24 mouse cellular contexts compared by ENCODE assay signal in genomic region chr10:6848834-6849233, GRCm38 (mm10).
DNase-seq lines count a peak whose midpoint lies in the region; ATAC-seq and TF ChIP-seq lines count a peak whose summit lies in the region.
"Had no signal": no experiment of that assay in that cellular context is flagged by ENCODE, and none has a peak within 500 bp of the region (broad histone marks: within the 10 kb centered on the region; RNA-seq: fewer than 3 reads in every experiment).

No protein-coding gene starts in this region.

- CTCF ChIA-PET in Patski (lab: Charles Lee), result interaction anchor here (1.3 kb wide), 1 partner anchor 12 kb away, joined by 7 read pairs; no protein-coding TSS in a partner anchor

- H3K27ac ChIP-seq in kidney, embryonic 16.5 days (ENCODE audit: low read length), result no peak overlapping the region
- H3K27ac ChIP-seq in midbrain, embryonic 11.5 days (ENCODE audit: low read depth, low read length), result no peak overlapping the region
- no peak overlapping the region for H3K27ac ChIP-seq in midbrain, postnatal 0 days (ENCODE audit: low read depth, low read length)
- H3K27ac ChIP-seq: embryonic facial prominence, embryonic 13.5 days; forebrain, embryonic 12.5 days; liver, embryonic 14.5 days; lung, embryonic 15.5 days; midbrain, embryonic 10.5 days had no signal

- no peak overlapping the region for H3K9ac ChIP-seq in kidney, embryonic 16.5 days (replicated peaks; ENCODE audit: low read length)
- H3K9ac ChIP-seq in midbrain, embryonic 11.5 days (ENCODE audit: low read length), result no peak overlapping the region
- no peak overlapping the region for H3K9ac ChIP-seq in midbrain, postnatal 0 days (replicated peaks; ENCODE audit: low read length, poor library complexity, severe bottlenecking)
- H3K9ac ChIP-seq: embryonic facial prominence, embryonic 13.5 days; forebrain, embryonic 12.5 days; liver, embryonic 14.5 days; lung, embryonic 15.5 days had no signal

- H3K4me1 ChIP-seq in kidney, embryonic 16.5 days (ENCODE audit: insufficient read depth, low read length), result no peaks in the 10 kb centered on the region
- H3K4me1 ChIP-seq in midbrain, embryonic 11.5 days (ENCODE audit: control insufficient read depth, insufficient read depth, low read length), result peaks cover 7% of the 10 kb centered on the region; the same call in 1 of the 2 replicates
- H3K4me1 ChIP-seq in midbrain, postnatal 0 days (ENCODE audit: insufficient read depth, low read length), result no peaks in the 10 kb centered on the region
- H3K4me1 ChIP-seq: lung, embryonic 15.5 days had no signal

- no peak overlapping the region for H3K4me3 ChIP-seq in kidney, embryonic 16.5 days (ENCODE audit: low read length)
- H3K4me3 ChIP-seq in midbrain, embryonic 11.5 days (ENCODE audit: low read depth, low read length), result no peak overlapping the region
- no peak overlapping the region for H3K4me3 ChIP-seq in midbrain, postnatal 0 days (ENCODE audit: low read depth, low read length)
- H3K4me3 ChIP-seq: embryonic facial prominence, embryonic 13.5 days; erythroblast, embryonic 14.5 days; forebrain, embryonic 12.5 days; lung, embryonic 15.5 days; midbrain, embryonic 10.5 days had no signal

- H3K9me3 ChIP-seq in kidney, embryonic 16.5 days (ENCODE audit: low read length), result no peaks in the 10 kb centered on the region
- no peaks in the 10 kb centered on the region for H3K9me3 ChIP-seq in midbrain, embryonic 11.5 days (ENCODE audit: control insufficient read depth, low read length)
- no peaks in the 10 kb centered on the region for H3K9me3 ChIP-seq in midbrain, postnatal 0 days (ENCODE audit: low read length)
- H3K9me3 ChIP-seq: embryonic facial prominence, embryonic 13.5 days; forebrain, embryonic 12.5 days; lung, embryonic 15.5 days; midbrain, embryonic 10.5 days had no signal

- TF ChIP-seq CTCF in midbrain, postnatal 0 days (IDR thresholded peaks at IDR 0.05), result no peak
- no peak for TF ChIP-seq CTCF in Patski (IDR thresholded peaks at IDR 0.05)

- H3K27me3 ChIP-seq in kidney, embryonic 16.5 days (ENCODE audit: insufficient read depth, low read length), result no peaks in the 10 kb centered on the region
- H3K27me3 ChIP-seq in midbrain, embryonic 11.5 days (ENCODE audit: control insufficient read depth, insufficient read depth, low read length), result no peaks in the 10 kb centered on the region
- H3K27me3 ChIP-seq in midbrain, postnatal 0 days (ENCODE audit: insufficient read depth, low read length), result no peaks in the 10 kb centered on the region
- no peaks in the 10 kb centered on the region for H3K27me3 ChIP-seq in Patski
- H3K27me3 ChIP-seq: embryonic facial prominence, embryonic 13.5 days; forebrain, embryonic 12.5 days; lung, embryonic 15.5 days had no signal

- WGBS in kidney, embryonic 16.5 days, result 68% methylated on average over 2 of the region's 2 CpGs
- WGBS in midbrain, embryonic 11.5 days, result 42% methylated on average over 2 of the region's 2 CpGs
- 41% methylated on average over 2 of the region's 2 CpGs for WGBS in midbrain, postnatal 0 days

- in situ Hi-C loops in Patski (cut with MboI; ENCODE audit: low pct_unique_long_range_greater_than_20kb), result no loop called here

- H3K36me3 ChIP-seq in kidney, embryonic 16.5 days (ENCODE audit: insufficient read depth, low read length), result no peaks in the 10 kb centered on the region
- H3K36me3 ChIP-seq in midbrain, embryonic 11.5 days (ENCODE audit: control insufficient read depth, insufficient read depth, low read length), result no peaks in the 10 kb centered on the region
- H3K36me3 ChIP-seq in midbrain, postnatal 0 days (ENCODE audit: insufficient read depth, low read length), result no peaks in the 10 kb centered on the region
- H3K36me3 ChIP-seq: embryonic facial prominence, embryonic 13.5 days; forebrain, embryonic 12.5 days; lung, embryonic 15.5 days; midbrain, embryonic 10.5 days had no signal

- POLR2A ChIA-PET in Patski (lab: Charles Lee), result no interaction called here

- peak; percentile 54; the same call in 1 of the 2 replicates for ATAC-seq in kidney, embryonic 16.5 days (ENCODE audit: low FRiP score, low TSS enrichment)
- ATAC-seq in midbrain, embryonic 11.5 days (ENCODE audit: low FRiP score), result peak; percentile 63; the same call in 1 of the 2 replicates
- no peak for ATAC-seq in midbrain, postnatal 0 days (ENCODE audit: low FRiP score)
- ATAC-seq in Patski, result peak; percentile 95
- ATAC-seq: activated CD4-positive, CD25-positive, alpha-beta regulatory T cell, adult 4 months; CD4-positive, CD25-positive, alpha-beta regulatory T cell, adult 4 months had no signal

- no peak for DNase-seq in kidney, adult 9 months
- peak; percentile 83 for DNase-seq in midbrain, embryonic 11.5 days (ENCODE audit: low spot score, missing footprints)
- DNase-seq in midbrain, postnatal 0 days (ENCODE audit: low spot score), result no peak
- peak; percentile 79 for DNase-seq in Patski (ENCODE audit: low read depth, low spot score)
- peak; percentile 33 for DNase-seq in mesoderm, embryonic 11.5 days (ENCODE audit: low read depth, low spot score)
- DNase-seq in spleen, adult 18-20 months, result no peak
- DNase-seq: adrenal gland, adult 2 months; adrenal gland, postnatal 36 days; cerebellum, adult 2 months; gastrocnemius, postnatal 10 days; heart, postnatal 14 days; kidney, adult 18-20 months; kidney, postnatal 10 days; liver; thymus, postnatal 4 days had no signal

- no peak overlapping the region for H3K4me2 ChIP-seq in kidney, embryonic 16.5 days (replicated peaks; ENCODE audit: low read depth, low read length)
- no peak overlapping the region for H3K4me2 ChIP-seq in midbrain, embryonic 11.5 days
- no peak overlapping the region for H3K4me2 ChIP-seq in midbrain, postnatal 0 days (ENCODE audit: low read depth, low read length, poor library complexity, severe bottlenecking)
- H3K4me2 ChIP-seq: embryonic facial prominence, embryonic 13.5 days; forebrain, embryonic 12.5 days; lung, embryonic 15.5 days had no signal

Comparison
In these comparisons a context has a peak if more than half of its experiments do, and no peak if none do; other contexts are left out.
1. DNase-seq: peak in midbrain, embryonic 11.5 days (single experiment), Patski (single experiment) and mesoderm, embryonic 11.5 days (single experiment); none in kidney, adult 9 months (single experiment), midbrain, postnatal 0 days (single experiment) and spleen, adult 18-20 months (0 of 2).